Mouse (Mus musculus): ENCODE measurements around the gene Celsr1. TPM values are rescaled to one million over a fixed set of nuclear protein-coding genes. Genes with fewer than 3 reads are reported as not detected.

Gene Celsr1
- polyA plus RNA-seq, 1 experiment from 2014 or later: 2.4 TPM

- H3K9ac ChIP-seq (replicated peaks; ENCODE audit: low read depth, low read length): no peak overlapping the region
- peaks cover 10% of the 10 kb centered on the region for H3K4me1 ChIP-seq (ENCODE audit: control insufficient read depth, insufficient read depth, low read length)
- H3K4me3 ChIP-seq (ENCODE audit: low read depth, low read length): no peak overlapping the region
- ATAC-seq (ENCODE audit: low read depth): no peak
- H3K4me2 ChIP-seq (ENCODE audit: low read depth, low read length): no peak overlapping the region
- H3K36me3 ChIP-seq (ENCODE audit: control insufficient read depth, insufficient read depth, low read length): no peaks in the 10 kb centered on the region
- no peaks in the 10 kb centered on the region for H3K27me3 ChIP-seq (ENCODE audit: control insufficient read depth, insufficient read depth, low read length)
- no peak overlapping the region for H3K27ac ChIP-seq (ENCODE audit: low read depth, low read length)
- no peaks in the 10 kb centered on the region for H3K9me3 ChIP-seq (ENCODE audit: control insufficient read depth, low read length)
- 73% methylated on average over 7 of the region's 7 CpGs for WGBS
These were observed 18.6 kb downstream of the Celsr1 start for GRCm38 (mm10) chr15:86015026-86015425.

DNA sequence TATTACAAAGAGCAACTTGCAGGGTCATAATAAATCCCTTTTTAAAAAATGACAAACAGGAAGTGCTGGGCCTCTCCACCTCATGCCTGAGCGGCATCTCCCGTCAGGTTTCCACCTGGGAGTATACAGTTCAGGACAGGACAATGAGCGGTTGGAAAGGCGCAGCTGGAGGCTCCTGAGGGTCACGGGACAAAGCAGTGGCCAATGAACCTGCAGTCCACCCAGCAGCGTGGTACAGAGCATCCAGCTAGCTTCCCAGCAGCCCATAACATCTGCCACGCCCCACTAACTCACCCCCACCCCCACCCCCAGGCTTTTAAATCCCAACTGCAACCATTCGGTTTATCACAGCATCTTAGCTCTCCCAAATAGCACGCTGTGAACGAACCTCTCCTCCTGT lies 19.9 kb downstream of the Celsr1 start:
- H3K27me3 ChIP-seq (ENCODE audit: control insufficient read depth, insufficient read depth, low read length): no peaks in the 10 kb centered on the region
- H3K27ac ChIP-seq (ENCODE audit: low read depth, low read length): 0 out of 2 replicates have a peak overlapping the region, but pooled peaks have one; percentile 28
- no peaks in the 10 kb centered on the region for H3K9me3 ChIP-seq (ENCODE audit: control insufficient read depth, low read length)
- ATAC-seq (ENCODE audit: low read depth): peak; percentile 36; the same call in 1 of the 2 replicates
- 16% methylated on average over 10 of the region's 10 CpGs for WGBS
- no peak overlapping the region for H3K4me2 ChIP-seq (ENCODE audit: low read depth, low read length)
- no peaks in the 10 kb centered on the region for H3K36me3 ChIP-seq (ENCODE audit: control insufficient read depth, insufficient read depth, low read length)
- peaks cover 10% of the 10 kb centered on the region for H3K4me1 ChIP-seq (ENCODE audit: control insufficient read depth, insufficient read depth, low read length)
- H3K9ac ChIP-seq (replicated peaks; ENCODE audit: low read depth, low read length): no peak overlapping the region
- no peak overlapping the region for H3K4me3 ChIP-seq (ENCODE audit: low read depth, low read length)

- 0 out of 2 replicates have a peak overlapping the region, but pooled peaks have one; percentile 28 for H3K27ac ChIP-seq (ENCODE audit: low read depth, low read length)
- WGBS: 9% methylated on average over 2 of the region's 2 CpGs
- no peak overlapping the region for H3K4me2 ChIP-seq (ENCODE audit: low read depth, low read length)
- no peaks in the 10 kb centered on the region for H3K27me3 ChIP-seq (ENCODE audit: control insufficient read depth, insufficient read depth, low read length)
- ATAC-seq (ENCODE audit: low read depth): peak; percentile 76; the same call in 1 of the 2 replicates
- no peak overlapping the region for H3K4me3 ChIP-seq (ENCODE audit: low read depth, low read length)
- H3K36me3 ChIP-seq (ENCODE audit: control insufficient read depth, insufficient read depth, low read length): no peaks in the 10 kb centered on the region
- no peaks in the 10 kb centered on the region for H3K9me3 ChIP-seq (ENCODE audit: control insufficient read depth, low read length)
- H3K9ac ChIP-seq (replicated peaks; ENCODE audit: low read depth, low read length): no peak overlapping the region
- peaks cover 10% of the 10 kb centered on the region for H3K4me1 ChIP-seq (ENCODE audit: control insufficient read depth, insufficient read depth, low read length)
These were observed 20.4 kb downstream of the Celsr1 start for GRCm38 (mm10) chr15:86013130-86013529.

DNA sequence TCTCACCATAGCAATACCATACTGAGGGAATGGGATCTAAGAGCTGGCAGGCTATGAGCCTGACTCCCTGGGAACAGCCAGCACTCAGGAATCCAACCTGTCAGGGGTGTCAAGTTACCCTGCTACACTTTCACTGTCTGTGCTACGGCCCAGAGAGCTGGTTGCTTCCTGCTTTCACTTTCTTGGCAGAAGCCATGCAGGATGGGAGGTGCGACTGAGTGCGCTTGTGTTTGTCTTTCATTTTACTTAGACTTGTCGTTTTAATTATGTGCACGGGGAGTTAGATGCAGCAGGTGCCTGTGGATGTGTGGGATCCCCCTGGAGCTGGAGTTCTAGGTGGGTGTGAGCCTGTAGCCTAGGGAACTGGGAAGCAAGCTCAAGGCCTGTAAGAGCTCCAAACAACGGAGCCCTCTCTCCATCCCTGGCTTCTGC lies 25.9 kb downstream of the Celsr1 start:
- Histone ChIP-seq H3K4me3 (ENCODE audit: low read depth, low read length) (no peak overlapping the region), H3K27me3 (ENCODE audit: control insufficient read depth, insufficient read depth, low read length) (no peaks in the 10 kb centered on the region), H3K4me1 (ENCODE audit: control insufficient read depth, insufficient read depth, low read length) (peaks cover 13% of the 10 kb centered on the region; the same call in 1 of the 2 replicates), H3K9ac (replicated peaks; ENCODE audit: low read depth, low read length) (no peak overlapping the region), H3K27ac (ENCODE audit: low read depth, low read length) (no peak overlapping the region), H3K9me3 (ENCODE audit: control insufficient read depth, low read length) (no peaks in the 10 kb centered on the region), H3K36me3 (ENCODE audit: control insufficient read depth, insufficient read depth, low read length) (no peaks in the 10 kb centered on the region), H3K4me2 (ENCODE audit: low read depth, low read length) (no peak overlapping the region)
- WGBS: 22% methylated on average over 6 of the region's 6 CpGs
- no peak for ATAC-seq (ENCODE audit: low read depth)

DNA sequence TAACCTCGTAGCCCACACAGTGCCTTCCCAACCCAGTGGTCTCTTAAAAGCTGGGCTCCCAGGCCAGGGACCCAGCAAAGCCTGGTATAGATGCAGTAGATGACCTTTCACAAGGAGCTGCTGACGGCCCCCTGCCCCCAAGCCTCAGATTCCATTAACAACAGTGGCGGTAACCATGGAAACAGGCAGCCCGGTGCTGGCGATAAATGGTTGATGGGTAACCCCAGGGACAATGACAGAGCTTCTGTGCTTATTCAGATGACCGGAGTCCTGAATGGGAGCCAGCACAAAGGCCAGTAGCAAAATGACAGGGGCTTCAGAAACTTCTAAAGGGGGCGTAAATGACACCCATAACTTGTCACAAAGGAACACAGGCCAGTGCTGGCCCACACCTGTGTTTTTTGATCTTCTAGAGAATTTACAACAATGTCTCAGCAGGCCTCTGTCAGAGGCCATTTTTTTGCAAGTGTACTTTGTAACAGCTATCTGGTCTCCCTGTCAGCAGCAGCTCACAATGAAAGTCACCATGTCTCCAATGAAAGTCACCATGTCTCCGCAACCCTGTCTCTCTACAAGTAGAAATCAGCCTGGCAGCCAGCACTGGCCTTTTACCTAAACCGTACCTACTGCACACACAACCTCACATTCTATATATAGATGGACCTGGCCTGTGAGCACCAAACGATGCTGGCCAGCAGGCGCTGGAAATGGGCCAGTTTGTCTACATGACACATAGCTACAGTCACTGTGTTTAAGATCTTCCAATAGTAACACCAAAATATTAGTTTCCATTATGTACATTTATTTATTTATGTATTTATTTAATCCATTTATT lies 27.7 kb downstream of the Celsr1 start:
- no peaks in the 10 kb centered on the region for H3K9me3 ChIP-seq (ENCODE audit: control insufficient read depth, low read length)
- no peak overlapping the region for H3K4me2 ChIP-seq (ENCODE audit: low read depth, low read length)
- no peak overlapping the region for H3K9ac ChIP-seq (replicated peaks; ENCODE audit: low read depth, low read length)
- no peaks in the 10 kb centered on the region for H3K36me3 ChIP-seq (ENCODE audit: control insufficient read depth, insufficient read depth, low read length)
- peak; percentile 61 for ATAC-seq (ENCODE audit: low read depth)
- H3K27me3 ChIP-seq (ENCODE audit: control insufficient read depth, insufficient read depth, low read length): no peaks in the 10 kb centered on the region
- 6% methylated on average over 11 of the region's 11 CpGs for WGBS
- peak overlapping the region; percentile 71 for H3K27ac ChIP-seq (ENCODE audit: low read depth, low read length)
- H3K4me3 ChIP-seq (ENCODE audit: low read depth, low read length): no peak overlapping the region
- peaks cover 18% of the 10 kb centered on the region; the same call in 1 of the 2 replicates for H3K4me1 ChIP-seq (ENCODE audit: control insufficient read depth, insufficient read depth, low read length)

- Histone ChIP-seq H3K9me3 (ENCODE audit: control insufficient read depth, low read length) (no peaks in the 10 kb centered on the region), H3K9ac (replicated peaks; ENCODE audit: low read depth, low read length) (no peak overlapping the region), H3K4me3 (ENCODE audit: low read depth, low read length) (no peak overlapping the region), H3K27me3 (ENCODE audit: control insufficient read depth, insufficient read depth, low read length) (no peaks in the 10 kb centered on the region), H3K4me2 (ENCODE audit: low read depth, low read length) (no peak overlapping the region), H3K4me1 (ENCODE audit: control insufficient read depth, insufficient read depth, low read length) (peaks cover 23% of the 10 kb centered on the region; the same call in 1 of the 2 replicates), H3K36me3 (ENCODE audit: control insufficient read depth, insufficient read depth, low read length) (no peaks in the 10 kb centered on the region), H3K27ac (ENCODE audit: low read depth, low read length) (no peak overlapping the region)
- ATAC-seq (ENCODE audit: low read depth): no peak
- 85% methylated on average over 3 of the region's 3 CpGs for WGBS
These were observed 29.5 kb downstream of the Celsr1 start for GRCm38 (mm10) chr15:86004048-86004447.

- 19% methylated on average over 5 of the region's 5 CpGs for WGBS
- ATAC-seq (ENCODE audit: low read depth): peak; percentile 92
- Histone ChIP-seq H3K4me2 (ENCODE audit: low read depth, low read length) (no peak overlapping the region), H3K36me3 (ENCODE audit: control insufficient read depth, insufficient read depth, low read length) (no peaks in the 10 kb centered on the region), H3K9me3 (ENCODE audit: control insufficient read depth, low read length) (no peaks in the 10 kb centered on the region), H3K27me3 (ENCODE audit: control insufficient read depth, insufficient read depth, low read length) (no peaks in the 10 kb centered on the region), H3K4me3 (ENCODE audit: low read depth, low read length) (no peak overlapping the region), H3K27ac (ENCODE audit: low read depth, low read length) (peak overlapping the region; percentile 52), H3K9ac (replicated peaks; ENCODE audit: low read depth, low read length) (no peak overlapping the region), H3K4me1 (ENCODE audit: control insufficient read depth, insufficient read depth, low read length) (peaks cover 18% of the 10 kb centered on the region; the same call in 1 of the 2 replicates)
These were observed 32.8 kb downstream of the Celsr1 start for GRCm38 (mm10) chr15:86000706-86001292.

GRCm38 (mm10) chr15:85998525-85999230 lies 34.9 kb downstream of the Celsr1 start:
- H3K9me3 ChIP-seq (ENCODE audit: control insufficient read depth, low read length): no peaks in the 10 kb centered on the region
- WGBS: 80% methylated on average over 4 of the region's 4 CpGs
- no peak overlapping the region for H3K4me2 ChIP-seq (ENCODE audit: low read depth, low read length)
- H3K27me3 ChIP-seq (ENCODE audit: control insufficient read depth, insufficient read depth, low read length): no peaks in the 10 kb centered on the region
- H3K36me3 ChIP-seq (ENCODE audit: control insufficient read depth, insufficient read depth, low read length): no peaks in the 10 kb centered on the region
- H3K27ac ChIP-seq (ENCODE audit: low read depth, low read length): no peak overlapping the region
- ATAC-seq (ENCODE audit: low read depth): no peak
- no peak overlapping the region for H3K4me3 ChIP-seq (ENCODE audit: low read depth, low read length)
- no peak overlapping the region for H3K9ac ChIP-seq (replicated peaks; ENCODE audit: low read depth, low read length)
- H3K4me1 ChIP-seq (ENCODE audit: control insufficient read depth, insufficient read depth, low read length): peaks cover 23% of the 10 kb centered on the region

Measured in neural tube, embryonic 14.5 days (tissue).